Mouse (Mus musculus) heart, postnatal 25 days (tissue): ENCODE measurements around the gene AL732309.1. TPM values are rescaled to one million over a fixed set of nuclear protein-coding genes. Genes with fewer than 3 reads are reported as not detected.

Source experiments
- DNase-seq: peaks from one replicate; pipeline ENCODE4 v3.0.0; 2022; ENCODE audit warnings: low spot score
- intact Hi-C: fragments of 180-260 bp; cut with DNase I; formaldehyde crosslinking; loops from one replicate; pipeline ENCODE4 v1.15.1; 2025
- total RNA-seq, 2 experiments: library from RNA; stranded (reverse); gene quantifications; 2 replicates each; pipeline ENCODE4 v1.2.3; 2021

Gene AL732309.1
- total RNA-seq, 2 experiments from 2014 or later: 1.5 to 1.7 TPM

GRCm38 (mm10) chr2:25242101-25242506 is 4.6 kb downstream of the AL732309.1 start, which contains the start of the genes Rnf208 and Cysrt1:
Rnf208 (plus strand) TSS chr2:25242255.
Cysrt1 (minus strand) TSS chr2:25242452.
- intact Hi-C loops: no loop called here
- no peak for DNase-seq

- DNase-seq: no peak
- intact Hi-C loops: no loop called here
Measured at GRCm38 (mm10) chr2:25241438-25241775, 5.3 kb downstream of the AL732309.1 start.

GRCm38 (mm10) chr2:25240723-25241437 is 5.8 kb downstream of the AL732309.1 start:
- DNase-seq: peak; percentile 30
- intact Hi-C loops: no loop called here

- intact Hi-C loops: no loop called here
- no peak for DNase-seq
Measured at GRCm38 (mm10) chr2:25240310-25240709, 6.4 kb downstream of the AL732309.1 start.

GRCm38 (mm10) chr2:25239766-25240165 is 6.9 kb downstream of the AL732309.1 start:
- intact Hi-C loops: no loop called here
- no peak for DNase-seq

GRCm38 (mm10) chr2:25238106-25238505 is 8.6 kb downstream of the AL732309.1 start:
- DNase-seq: no peak
- intact Hi-C loops: no loop called here

GRCm38 (mm10) chr2:25237522-25237921 is 9.1 kb downstream of the AL732309.1 start:
- no peak for DNase-seq
- intact Hi-C loops: no loop called here

- intact Hi-C loops: no loop called here
- no peak for DNase-seq
Measured at GRCm38 (mm10) chr2:25236614-25237013, 10.0 kb downstream of the AL732309.1 start, which contains the start of gene Rnf224. Rnf224 (minus strand) TSS chr2:25236787.

- intact Hi-C loops: no loop called here
- DNase-seq: no peak
Measured at GRCm38 (mm10) chr2:25234551-25235220, 12.0 kb downstream of the AL732309.1 start.

- DNase-seq: no peak
- intact Hi-C loops: no loop called here
Measured at GRCm38 (mm10) chr2:25234050-25234449, 12.6 kb downstream of the AL732309.1 start, which contains the start of gene Slc34a3. Slc34a3 (minus strand) TSS chr2:25234364.

GRCm38 (mm10) chr2:25233421-25233820 is 13.2 kb downstream of the AL732309.1 start:
- DNase-seq: no peak
- intact Hi-C loops: no loop called here

- intact Hi-C loops: no loop called here
- DNase-seq: no peak
Measured at GRCm38 (mm10) chr2:25231038-25231437, 15.6 kb downstream of the AL732309.1 start.

- no peak for DNase-seq
- intact Hi-C loops: no loop called here
Measured at GRCm38 (mm10) chr2:25230581-25230980, 16.1 kb downstream of the AL732309.1 start.

GRCm38 (mm10) chr2:25229582-25229981 is 17.1 kb downstream of the AL732309.1 start:
- intact Hi-C loops: loop anchor here (2.0 to 5.0 kb wide), 2 partner anchors 23 to 63 kb away; no protein-coding TSS in a partner anchor
- DNase-seq: no peak

GRCm38 (mm10) chr2:25228995-25229530 is 17.6 kb downstream of the AL732309.1 start:
- no peak for DNase-seq

GRCm38 (mm10) chr2:25228431-25228889 is 18.2 kb downstream of the AL732309.1 start:
- intact Hi-C loops: loop anchor here (1.0 to 5.0 kb wide), 3 partner anchors 24 to 64 kb away; no protein-coding TSS in a partner anchor
- DNase-seq: peak; percentile 76

More at GRCm38 (mm10) chr2:25228995-25229530, 17.6 kb downstream of the AL732309.1 start:
- intact Hi-C loops: loop anchor here (1.0 to 5.0 kb wide), 3 partner anchors 24 to 63 kb away; no protein-coding TSS in a partner anchor

- intact Hi-C loops: loop anchor here (5.0 kb wide), 1 partner anchor 65 kb away; no protein-coding TSS in a partner anchor
- no peak for DNase-seq
Measured at GRCm38 (mm10) chr2:25227406-25227805, 19.3 kb downstream of the AL732309.1 start.

GRCm38 (mm10) chr2:25226864-25227263 is 19.8 kb downstream of the AL732309.1 start:
- intact Hi-C loops: loop anchor here (5.0 kb wide), 1 partner anchor 65 kb away; no protein-coding TSS in a partner anchor
- DNase-seq: no peak

GRCm38 (mm10) chr2:25225811-25226379 is 20.8 kb downstream of the AL732309.1 start:
- DNase-seq: no peak
- intact Hi-C loops: loop anchor here (2.0 to 5.0 kb wide), 2 partner anchors 15 to 66 kb away; partner anchors contain the start of gene Nelfb
